Mouse (Mus musculus) inflammation-experienced regulatory T-cells (primary cell): Measurements from ENCODE around the gene Cysrt1. TPM values are rescaled to one million over a fixed set of nuclear protein-coding genes. Genes with fewer than 3 reads are reported as not detected.

Experiments used
- polyA plus RNA-seq, 2 experiments: library from polyadenylated mRNA; unstranded; fragments of 100-300 nt; shearing (Covaris generic); gene quantifications; one replicate each; pipeline ENCODE4 v1.2.1; 2017

The Cysrt1 gene
- polyA plus RNA-seq = not detected

DNA sequence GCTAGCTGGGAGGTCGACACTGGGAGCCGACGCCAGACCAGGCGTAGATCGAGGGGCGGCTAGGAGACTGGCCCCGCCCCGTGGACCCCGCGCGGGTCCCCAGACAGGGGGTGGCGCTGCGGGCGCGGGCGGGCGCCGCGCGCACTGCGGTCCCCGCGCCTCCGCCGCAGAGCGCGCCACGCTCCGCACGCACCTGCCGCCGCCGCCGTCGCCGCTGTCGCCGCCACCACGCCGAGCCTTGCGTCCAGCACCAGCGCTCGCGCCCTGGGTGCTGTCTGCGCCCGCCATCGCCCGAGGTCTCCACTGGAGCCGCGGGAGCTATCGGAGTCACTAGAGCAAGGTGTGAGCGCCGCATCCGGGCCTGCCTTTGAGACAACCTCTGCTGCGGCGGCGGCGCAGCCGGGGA is at the start of gene Cysrt1, which contains the start of gene Rnf208:
Cysrt1 (minus strand) TSS at position 352 of the 406 bp plus-strand sequence.
Rnf208 (plus strand) TSS at position 155 of the 406 bp plus-strand sequence.

DNA sequence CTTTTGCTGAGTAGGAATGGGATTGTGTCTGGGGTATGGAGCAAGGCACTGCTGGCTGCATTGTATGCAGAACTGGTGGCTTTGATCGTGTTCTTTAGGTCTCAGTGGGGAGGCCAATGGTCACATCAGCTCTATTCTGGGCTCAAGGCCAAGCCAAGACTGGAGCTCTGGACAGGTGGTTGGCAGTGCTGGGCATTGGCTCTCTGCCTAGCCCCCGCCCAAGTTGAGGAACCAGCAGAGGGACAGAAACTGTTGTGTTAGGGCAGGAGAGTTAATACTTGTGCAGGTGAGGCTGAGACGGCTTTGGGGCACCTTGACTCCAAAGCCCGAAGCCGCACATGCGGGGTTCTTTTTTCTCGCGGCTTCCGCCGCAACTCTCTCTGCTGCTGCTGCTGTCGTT is 47.4 kb upstream of the Cysrt1 start, which contains the start of gene Lrrc26:
Lrrc26 (plus strand) TSS at position 265 of the 400 bp plus-strand sequence.

DNA sequence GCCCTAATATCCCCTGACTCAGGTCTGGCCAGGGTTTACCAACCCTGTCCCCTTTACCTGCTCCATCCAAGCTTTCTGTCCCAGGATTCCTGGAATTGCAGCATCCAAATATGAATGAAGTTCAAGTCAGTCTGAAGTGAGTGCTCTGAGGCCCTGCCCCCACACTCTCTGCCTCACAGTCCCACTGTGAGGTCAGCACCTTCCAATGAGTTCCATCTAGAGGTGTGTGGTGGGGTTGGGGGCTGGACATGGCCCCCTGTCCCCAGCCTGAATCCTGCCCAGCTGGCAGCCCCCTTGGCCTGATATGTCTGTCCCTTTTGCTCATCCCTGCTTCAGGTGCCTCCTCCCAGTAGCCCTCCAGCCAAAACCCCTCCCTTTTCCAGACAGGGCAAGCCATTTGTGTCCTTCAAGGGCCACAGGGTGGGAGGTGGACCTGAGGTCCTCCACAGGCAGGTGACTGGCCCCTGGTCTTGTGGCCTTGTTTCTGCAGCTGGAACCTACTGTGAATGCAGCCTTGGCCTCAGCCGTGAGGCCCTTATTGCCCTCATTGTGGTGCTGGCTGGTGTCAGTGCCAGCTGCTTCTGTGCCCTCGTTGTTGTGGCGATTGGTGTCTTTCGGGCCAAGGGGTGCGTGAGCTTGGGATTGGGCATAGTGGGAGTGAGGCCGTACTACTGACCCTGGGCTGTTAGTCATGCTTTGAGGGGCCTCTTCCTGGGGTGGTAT is 45.8 kb upstream of the Cysrt1 start, which contains the start of gene Tmem210:
Tmem210 (plus strand) TSS at position 219 of the 723 bp plus-strand sequence.

DNA sequence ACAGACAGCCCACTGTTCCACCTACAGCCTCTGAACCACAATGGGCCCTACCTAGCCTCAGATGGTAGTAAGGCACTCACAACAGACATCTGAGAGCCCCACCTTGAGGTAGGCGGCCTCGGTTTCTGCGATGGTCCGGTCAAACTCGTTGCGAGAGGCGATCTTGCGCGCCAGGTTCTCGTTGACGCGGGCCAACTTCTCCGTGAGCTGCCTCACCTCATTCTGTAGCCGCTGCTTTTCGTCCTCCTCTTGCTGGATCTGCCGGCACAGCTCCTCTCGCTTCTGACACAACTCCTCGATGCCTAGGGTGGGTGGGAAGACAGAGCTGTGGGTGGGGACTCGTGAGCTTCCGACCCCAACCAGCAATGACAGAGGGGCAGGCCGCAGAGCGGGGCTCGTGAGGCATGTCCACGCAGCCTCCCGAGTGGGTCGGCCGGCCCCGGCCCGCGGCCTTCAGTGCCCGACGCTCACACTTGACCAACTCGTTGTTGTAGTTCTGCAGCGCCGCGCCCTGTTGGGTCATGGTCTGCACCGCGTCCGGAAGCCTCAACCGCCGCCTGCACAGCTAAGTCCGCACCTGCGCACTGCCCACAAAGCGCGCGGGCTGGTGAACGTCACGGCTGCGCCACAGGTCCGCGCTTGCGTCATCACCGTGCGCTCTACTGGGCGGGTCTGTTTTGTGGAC is 29.7 kb upstream of the Cysrt1 start, which contains the start of the genes Ssna1 and Anapc2:
Ssna1 (minus strand) TSS at position 612 of the 685 bp plus-strand sequence.
Anapc2 (plus strand) TSS at position 652 of the 685 bp plus-strand sequence.

DNA sequence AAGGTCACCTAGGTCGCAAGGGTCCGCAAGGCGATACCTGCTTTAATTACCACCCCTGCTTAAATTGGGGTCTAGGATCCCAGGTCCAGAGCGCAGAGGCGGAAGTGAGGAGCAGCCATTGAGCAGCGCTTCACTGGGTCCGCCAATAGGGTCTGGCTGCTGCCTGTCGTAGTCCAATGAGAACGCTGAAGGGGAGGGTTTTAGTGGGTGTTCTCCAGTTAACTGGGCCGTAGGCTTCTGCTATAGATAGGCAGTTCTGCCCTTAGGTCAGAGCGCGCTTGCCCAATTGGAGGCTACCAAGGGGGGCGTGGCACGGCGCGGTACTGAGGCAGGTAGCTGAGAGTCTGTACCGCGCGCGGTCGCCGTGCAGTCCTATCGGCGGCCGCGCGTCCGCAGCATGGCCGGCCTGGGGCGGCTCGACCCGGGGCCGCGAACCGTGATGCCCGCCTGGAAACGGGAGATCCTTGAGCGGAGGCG is 20.1 kb upstream of the Cysrt1 start, which contains the start of gene Tprn:
Tprn (plus strand) TSS at position 328 of the 477 bp plus-strand sequence.

DNA sequence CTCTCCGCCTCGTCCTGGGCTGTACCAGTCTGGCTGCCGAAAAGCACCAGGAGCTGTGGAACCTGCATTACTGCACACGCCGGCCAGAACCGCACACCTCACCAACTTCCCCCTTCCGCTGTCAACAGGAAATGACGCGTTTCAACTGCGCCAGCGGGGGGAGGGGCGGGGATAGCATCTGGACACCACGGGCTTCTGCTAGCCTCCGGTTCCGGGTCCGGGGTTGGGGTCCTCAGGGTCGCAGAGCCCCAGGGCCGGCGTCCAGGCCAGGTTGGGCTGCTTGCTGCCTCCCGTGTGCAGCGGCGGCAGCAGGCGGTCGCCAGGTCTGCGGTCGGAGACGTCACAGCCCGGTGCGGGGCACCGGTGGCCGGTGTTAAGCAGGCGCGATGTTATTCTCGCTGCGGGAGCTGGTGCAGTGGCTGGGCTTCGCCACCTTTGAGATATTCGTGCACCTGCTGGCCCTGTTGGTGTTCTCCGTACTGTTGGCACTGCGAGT is 13.1 kb upstream of the Cysrt1 start, which contains the start of gene Tmem203:
Tmem203 (plus strand) TSS at position 156 of the 496 bp plus-strand sequence.

DNA sequence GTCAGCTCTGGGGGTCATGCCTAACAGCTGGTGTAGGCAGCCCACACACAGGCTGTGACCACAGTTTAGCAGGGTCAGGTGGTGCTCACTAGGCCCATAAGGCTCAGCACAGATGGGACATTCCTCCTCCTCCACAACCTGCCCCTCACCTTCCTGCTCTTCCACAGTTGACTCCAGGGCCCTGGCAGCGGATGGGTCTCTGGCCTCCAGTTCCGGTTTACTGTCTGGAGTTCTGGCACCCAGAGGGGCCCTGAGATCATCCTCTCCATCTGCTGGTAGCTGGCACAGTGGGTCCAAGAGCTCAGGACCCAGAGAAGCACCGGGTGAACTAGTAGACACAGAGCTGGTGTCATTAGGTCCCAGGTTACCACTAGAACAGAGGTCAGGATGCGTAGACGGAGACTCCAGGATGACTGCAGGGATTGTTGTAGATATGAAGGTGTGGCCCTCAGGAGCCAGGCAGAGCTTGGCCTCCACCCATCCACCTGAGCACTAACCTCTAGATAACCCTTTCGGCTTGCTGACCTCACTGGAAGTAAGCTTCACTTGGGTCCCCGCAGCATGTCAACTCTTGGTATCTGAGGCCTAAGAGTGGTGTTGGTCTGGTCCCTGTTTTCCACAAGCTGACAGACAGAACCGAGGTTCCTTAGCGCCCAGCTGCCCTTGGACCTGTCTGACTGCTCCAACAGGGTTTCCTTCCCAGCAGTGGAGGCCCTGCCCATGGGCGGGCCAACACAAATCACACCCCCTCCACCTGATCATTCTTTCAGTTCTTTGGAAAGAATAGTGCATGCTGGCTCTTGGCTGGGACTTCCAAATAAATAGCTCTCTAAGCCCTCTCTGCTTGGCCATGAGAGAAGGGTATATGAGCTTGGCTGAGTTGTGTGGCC is 4.2 kb upstream of the Cysrt1 start, which contains the start of gene AL732309.1:
AL732309.1 (minus strand) TSS at position 681 of the 890 bp plus-strand sequence.

DNA sequence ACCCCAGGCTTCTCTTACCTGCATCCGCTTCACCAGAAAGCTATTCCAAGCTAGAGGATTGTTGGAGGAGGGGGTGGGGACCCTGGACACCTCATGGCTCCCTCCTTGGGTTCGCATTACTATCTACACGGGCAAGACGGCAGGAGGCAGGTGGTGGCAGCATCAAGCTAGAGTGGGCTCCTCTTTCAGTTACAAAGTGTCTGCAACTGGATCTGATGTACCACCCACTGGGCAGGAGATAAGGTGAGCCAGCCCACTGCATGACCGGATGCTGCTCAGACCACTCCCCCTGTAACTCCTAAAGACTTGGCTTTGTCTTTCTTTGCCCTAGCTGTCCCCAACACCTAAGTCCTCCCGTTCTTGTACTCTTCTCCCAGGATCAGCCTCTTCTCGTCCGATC is 5.6 kb downstream of the Cysrt1 start, which contains the start of gene Rnf224:
Rnf224 (minus strand) TSS at position 174 of the 400 bp plus-strand sequence.

DNA sequence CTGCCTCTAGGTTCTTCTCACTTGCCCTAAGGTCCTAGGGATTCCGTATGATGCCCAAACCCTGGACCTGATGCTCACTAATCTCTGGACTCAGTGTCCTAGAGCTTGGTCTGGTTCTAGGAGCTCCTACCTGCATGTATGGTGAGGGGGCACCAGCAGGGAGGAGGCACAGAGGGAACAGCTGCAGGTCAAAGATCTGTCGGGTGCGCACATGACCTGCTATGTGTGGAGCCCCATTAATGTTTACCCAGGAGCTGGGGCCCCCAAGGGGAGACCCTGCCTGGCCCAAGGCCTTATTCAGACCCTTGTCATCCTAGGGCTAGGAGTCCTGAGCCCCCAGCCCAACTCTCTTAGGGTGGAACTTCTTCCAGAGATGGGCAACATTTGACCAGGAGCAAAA is 8.2 kb downstream of the Cysrt1 start, which contains the start of gene Slc34a3:
Slc34a3 (minus strand) TSS at position 315 of the 400 bp plus-strand sequence.

DNA sequence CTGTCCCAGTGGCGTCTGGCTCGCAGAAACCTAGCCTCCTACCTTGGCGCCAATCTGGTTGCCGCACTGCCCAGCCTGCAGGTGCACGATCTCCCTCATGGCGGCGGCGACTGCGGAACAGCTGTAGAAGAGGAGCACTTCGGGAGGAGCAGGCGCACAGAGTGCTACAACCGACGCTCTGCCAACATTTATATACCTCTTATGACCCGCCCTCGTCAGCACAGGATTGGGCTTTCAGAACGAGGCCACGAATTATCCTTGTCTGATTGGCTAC is 17.8 kb downstream of the Cysrt1 start, which contains the start of gene Tubb4b:
Tubb4b (minus strand) TSS at position 211 of the 274 bp plus-strand sequence.

DNA sequence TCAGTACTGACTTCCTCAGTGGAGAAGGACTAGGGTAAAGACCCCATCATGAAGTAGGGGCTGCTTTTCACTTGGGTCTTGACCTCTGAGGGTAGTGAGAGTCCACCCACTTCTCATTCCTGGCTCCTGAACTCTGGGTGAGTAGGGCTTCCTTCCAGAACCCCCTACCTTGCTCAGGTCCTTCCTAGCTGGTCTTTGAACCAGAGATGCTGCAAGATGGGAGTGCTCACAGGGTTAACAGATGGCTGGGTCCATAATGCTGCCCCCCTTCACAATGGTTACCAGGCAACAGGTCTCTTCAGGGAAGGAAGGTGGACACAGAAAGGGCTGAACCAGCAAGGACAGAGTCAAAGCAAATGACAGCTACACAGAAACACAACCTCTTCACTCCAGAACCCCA is 23.8 kb downstream of the Cysrt1 start, which contains the start of gene Fam166a:
Fam166a (plus strand) TSS at position 301 of the 400 bp plus-strand sequence.

DNA sequence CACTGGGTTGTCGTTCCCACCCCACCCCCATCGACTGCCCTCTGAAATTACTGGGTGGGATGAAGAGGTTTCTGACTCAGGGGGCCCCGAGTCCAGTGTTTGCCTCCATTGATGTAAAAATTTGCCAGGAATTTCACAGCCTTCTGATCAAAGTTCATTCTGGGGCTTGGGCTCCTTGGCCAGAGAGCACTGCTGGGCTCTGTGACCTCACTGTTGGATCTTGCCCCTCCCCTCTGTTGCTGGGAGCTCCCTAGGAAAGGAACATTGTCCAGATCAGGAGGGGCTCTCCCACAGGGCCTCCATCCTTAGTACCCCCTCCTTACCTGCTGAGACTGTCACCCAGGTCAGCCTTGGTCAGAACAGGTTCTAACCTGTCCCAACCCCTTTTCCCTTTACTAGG is 27.8 kb downstream of the Cysrt1 start, which contains the start of gene Stpg3:
Stpg3 (minus strand) TSS at position 194 of the 400 bp plus-strand sequence.

DNA sequence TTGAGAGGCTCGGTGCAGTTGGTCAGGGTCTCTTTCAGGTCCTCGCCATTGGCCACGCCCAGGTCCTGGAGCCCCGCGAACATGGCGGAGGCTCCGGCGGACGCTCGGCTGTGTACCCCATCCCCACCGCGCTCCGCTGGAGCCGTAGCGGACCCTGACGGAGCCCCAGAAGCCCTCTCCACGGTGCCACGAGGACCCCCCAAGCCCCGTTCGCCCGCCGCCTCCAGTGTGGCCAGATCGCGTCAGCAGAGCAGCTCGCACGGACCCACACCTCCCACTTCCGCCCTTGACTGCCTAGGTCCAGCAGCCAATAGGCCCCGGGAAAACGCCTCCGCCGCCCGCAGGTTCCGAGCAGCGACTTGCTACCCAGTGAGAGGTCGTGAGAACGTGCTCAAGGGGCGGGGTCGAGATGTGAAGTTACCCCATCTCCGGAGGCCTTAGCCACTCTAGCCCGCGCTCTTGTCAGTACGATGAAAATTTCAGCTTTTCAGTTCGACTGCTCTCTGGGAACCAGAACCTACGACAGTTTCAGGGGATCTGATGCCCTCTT is 31.1 kb downstream of the Cysrt1 start, which contains the start of gene Nelfb:
Nelfb (minus strand) TSS at position 369 of the 550 bp plus-strand sequence.

DNA sequence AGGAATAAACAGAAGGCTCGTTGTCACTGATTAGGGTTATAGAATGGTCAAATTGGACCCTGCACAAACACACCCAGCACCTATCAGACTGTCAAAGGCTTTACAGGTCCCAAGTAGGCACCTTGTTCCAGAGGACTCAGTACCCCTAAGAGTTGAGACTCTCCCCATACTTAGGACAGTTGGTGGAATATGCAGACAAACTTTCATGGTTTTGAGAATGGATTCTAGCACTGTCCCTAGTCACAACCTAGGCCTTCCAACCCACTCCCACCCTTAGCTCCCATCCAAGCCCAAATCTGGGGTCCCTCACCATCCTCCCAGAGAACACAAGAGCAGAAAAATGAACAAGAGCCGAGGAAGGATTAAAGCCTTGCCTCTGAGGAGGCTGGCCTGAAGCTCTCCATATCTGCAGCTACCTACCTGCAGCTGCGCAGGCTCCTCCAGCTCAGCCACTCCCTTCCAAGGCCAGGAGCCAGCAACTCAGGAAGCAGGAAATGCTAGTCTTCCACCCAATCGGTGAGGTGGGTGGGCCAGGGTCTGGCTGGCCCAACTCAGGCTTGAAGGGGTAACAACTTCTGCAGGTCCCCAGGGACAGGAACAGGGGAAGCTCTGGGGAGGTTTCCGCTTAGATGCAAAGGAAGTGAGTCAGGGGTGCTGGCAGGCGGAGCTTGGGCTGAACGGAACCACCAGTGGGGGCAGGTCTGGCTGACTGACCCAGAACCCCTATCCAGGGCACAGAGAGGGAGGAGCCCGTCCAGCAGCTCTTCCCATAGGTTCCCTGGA is 45.9 kb downstream of the Cysrt1 start, which contains the start of gene Tor4a:
Tor4a (minus strand) TSS at position 715 of the 783 bp plus-strand sequence.

Other genes with a start within 250 kb of the Cysrt1 start
- gene Nsmf, start 188.1 kb downstream of the Cysrt1 start, polyA plus RNA-seq = 10 to 100 TPM; 35.8 to 65.7 TPM
- 1 to 10 TPM; 1.1 to 2.4 TPM for gene Entpd8, start 162.1 kb downstream of the Cysrt1 start, polyA plus RNA-seq
- gene Noxa1, start 147.3 kb downstream of the Cysrt1 start, polyA plus RNA-seq = 10 to 100 TPM in 1 of 2 experiments, 1 to 10 TPM in 1; 3.2 to 10.1 TPM
- gene Nrarp, start 61.7 kb downstream of the Cysrt1 start, polyA plus RNA-seq = 1 to 10 TPM; 4.9 to 8.7 TPM
- gene Tor4a, start 45.6 kb downstream of the Cysrt1 start, polyA plus RNA-seq = 100 to 1,000 TPM; 105 to 119 TPM
- 100 to 1,000 TPM; 141 to 186 TPM for gene Nelfb, start 31.0 kb downstream of the Cysrt1 start, polyA plus RNA-seq
- 1 to 10 TPM in 1 of 2 experiments, under 1 TPM in 1; 0.29 to 1.4 TPM for gene Stpg3, start 27.8 kb downstream of the Cysrt1 start, polyA plus RNA-seq
- gene Fam166a, start 23.7 kb downstream of the Cysrt1 start, polyA plus RNA-seq = under 1 TPM; 0.27 to 0.54 TPM
- 100 to 1,000 TPM; 172 to 185 TPM for gene Tubb4b, start 17.8 kb downstream of the Cysrt1 start, polyA plus RNA-seq
- not detected for gene Slc34a3, start 8.1 kb downstream of the Cysrt1 start, polyA plus RNA-seq
- gene Rnf224, start 5.7 kb downstream of the Cysrt1 start, polyA plus RNA-seq = not detected
- gene Rnf208, start 197 bp downstream of the Cysrt1 start, polyA plus RNA-seq = 1 to 10 TPM; 1.2 to 2.0 TPM
- 10 to 100 TPM in 1 of 2 experiments, 1 to 10 TPM in 1; 6.2 to 11.9 TPM for gene AL732309.1, start 4.4 kb upstream of the Cysrt1 start, polyA plus RNA-seq
- 10 to 100 TPM; 20.6 to 22.0 TPM for gene Tmem203, start 13.0 kb upstream of the Cysrt1 start, polyA plus RNA-seq
- gene Tprn, start 20.2 kb upstream of the Cysrt1 start, polyA plus RNA-seq = 10 to 100 TPM; 17.1 to 22.4 TPM
- 100 to 1,000 TPM; 117 to 137 TPM for gene Ssna1, start 30.0 kb upstream of the Cysrt1 start, polyA plus RNA-seq
- 100 to 1,000 TPM in 1 of 2 experiments, 10 to 100 TPM in 1; 94.3 to 117 TPM for gene Anapc2, start 30.0 kb upstream of the Cysrt1 start, polyA plus RNA-seq
- not detected for gene Tmem210, start 45.7 kb upstream of the Cysrt1 start, polyA plus RNA-seq
- 1 to 10 TPM in 1 of 2 experiments, not detected in 1; 4.0 TPM for gene Lrrc26, start 47.5 kb upstream of the Cysrt1 start, polyA plus RNA-seq
- under 1 TPM; 0.41 to 0.78 TPM for gene Grin1, start 76.7 kb upstream of the Cysrt1 start, polyA plus RNA-seq
- 10 to 100 TPM; 21.9 to 32.4 TPM for gene Man1b1, start 89.9 kb upstream of the Cysrt1 start, polyA plus RNA-seq
- 10 to 100 TPM; 21.7 to 25.4 TPM for gene Dpp7, start 113.9 kb upstream of the Cysrt1 start, polyA plus RNA-seq
- gene Uap1l1, start 123.2 kb upstream of the Cysrt1 start, polyA plus RNA-seq = 10 to 100 TPM; 30.5 to 53.8 TPM
- gene Sapcd2, start 129.9 kb upstream of the Cysrt1 start, polyA plus RNA-seq = under 1 TPM in 1 of 2 experiments, not detected in 1; 0.40 TPM
- under 1 TPM in 1 of 2 experiments, not detected in 1; 0.40 TPM for gene Entpd2, start 153.4 kb upstream of the Cysrt1 start, polyA plus RNA-seq
- 1 to 10 TPM; 4.3 to 6.2 TPM for gene Npdc1, start 156.9 kb upstream of the Cysrt1 start, polyA plus RNA-seq
- 10 to 100 TPM in 1 of 2 experiments, 1 to 10 TPM in 1; 8.5 to 21.4 TPM for gene Fut7, start 180.8 kb upstream of the Cysrt1 start, polyA plus RNA-seq
- 10 to 100 TPM; 62.8 to 67.6 TPM for gene Abca2, start 186.3 kb upstream of the Cysrt1 start, polyA plus RNA-seq
- 1 to 10 TPM; 3.4 to 4.3 TPM for gene Clic3, start 214.4 kb upstream of the Cysrt1 start, polyA plus RNA-seq
- gene Paxx, start 218.6 kb upstream of the Cysrt1 start, polyA plus RNA-seq = 100 to 1,000 TPM in 1 of 2 experiments, 10 to 100 TPM in 1; 95.5 to 104 TPM
- under 1 TPM in 1 of 2 experiments, not detected in 1; 0.37 TPM for gene Ptgds, start 227.6 kb upstream of the Cysrt1 start, polyA plus RNA-seq